In genomic region chr2:53542097-53542496, GRCm38 (mm10) we compare ENCODE assay signal across 19 mouse cellular contexts.
"Had no signal": no experiment of that assay in that cellular context is flagged by ENCODE, and none has a peak within 500 bp of the region (broad histone marks: within the 10 kb centered on the region; RNA-seq: fewer than 3 reads in every experiment).

No protein-coding gene starts in this region.

- H3K9ac ChIP-seq: limb, embryonic 15.5 days; liver, embryonic 12.5 days; liver, embryonic 14.5 days; lung, embryonic 15.5 days; midbrain, embryonic 12.5 days; neural tube, embryonic 13.5 days; neural tube, embryonic 15.5 days had no signal

- DNase-seq: midbrain, embryonic 14.5 days; retina, postnatal 1 day; right cerebral cortex, adult 18-20 months; right cerebral cortex, postnatal 25 days; right cerebral cortex, postnatal 4 days; spleen, adult 18-20 months; thymus, adult 18-20 months; thymus, postnatal 14 days; thymus, postnatal 36 days had no signal

- H3K4me2 ChIP-seq: limb, embryonic 15.5 days; liver, embryonic 12.5 days; lung, embryonic 15.5 days; midbrain, embryonic 12.5 days; neural tube, embryonic 13.5 days; neural tube, embryonic 15.5 days had no signal

- H3K9me3 ChIP-seq: limb, embryonic 15.5 days; liver, embryonic 12.5 days; lung, embryonic 15.5 days; midbrain, embryonic 10.5 days; midbrain, embryonic 12.5 days; neural tube, embryonic 13.5 days had no signal

- H3K4me1 ChIP-seq: limb, embryonic 15.5 days; liver, embryonic 12.5 days; lung, embryonic 15.5 days; midbrain, embryonic 10.5 days; midbrain, embryonic 12.5 days; neural tube, embryonic 13.5 days; neural tube, embryonic 15.5 days had no signal

- H3K27ac ChIP-seq: limb, embryonic 15.5 days; liver, embryonic 12.5 days; liver, embryonic 14.5 days; lung, embryonic 15.5 days; midbrain, embryonic 10.5 days; midbrain, embryonic 12.5 days; neural tube, embryonic 13.5 days; neural tube, embryonic 15.5 days had no signal

- H3K4me3 ChIP-seq: limb, embryonic 15.5 days; liver, embryonic 12.5 days; lung, embryonic 15.5 days; midbrain, embryonic 10.5 days; midbrain, embryonic 12.5 days; myocyte; neural tube, embryonic 13.5 days; neural tube, embryonic 15.5 days had no signal

- H3K36me3 ChIP-seq: limb, embryonic 15.5 days; liver, embryonic 12.5 days; lung, embryonic 15.5 days; midbrain, embryonic 10.5 days; midbrain, embryonic 12.5 days; neural tube, embryonic 13.5 days; neural tube, embryonic 15.5 days had no signal

- ATAC-seq: liver, embryonic 12.5 days; midbrain, embryonic 16.5 days had no signal

- H3K27me3 ChIP-seq: limb, embryonic 15.5 days; liver, embryonic 12.5 days; lung, embryonic 15.5 days; midbrain, embryonic 12.5 days; neural tube, embryonic 13.5 days; neural tube, embryonic 15.5 days had no signal
